Mouse (Mus musculus) kidney, postnatal 0 days (tissue): ENCODE measurements around the gene Irf2bp2. TPM values are rescaled to one million over a fixed set of nuclear protein-coding genes. Genes with fewer than 3 reads are reported as not detected.
"Not testable (repeated sequence)": the region's sequence is repeated elsewhere in the genome, so short reads cannot be mapped to it uniquely, and the experiment has no call there.

Experiments used
- ATAC-seq: fragments of 200-750 bp; cut with Nextera tagmentation; replicated peaks from 2 replicates; pipeline ENCODE4 v1.8.0; 2017; ENCODE audit warnings: low read depth, moderate number of reproducible peaks, moderate TSS enrichment, moderate library complexity; ENCODE audit not compliant: low FRiP score
- DNase-seq: peaks from one replicate; pipeline ENCODE4 v3.0.0-alpha.2; 2016; ENCODE audit warnings: low spot score
- H3K27ac ChIP-seq: fragments of 300-500 bp; sonication (generic); 2 replicates; pipeline ENCODE4 v1.5.1; 2014; ENCODE audit warnings: mild to moderate bottlenecking
- H3K27me3 ChIP-seq: fragments of 300-500 bp; sonication (generic); 2 replicates; pipeline ENCODE4 v1.6.1; 2014; ENCODE audit warnings: low read length, mixed read lengths; ENCODE audit not compliant: insufficient read depth
- H3K36me3 ChIP-seq: fragments of 300-500 bp; sonication (generic); 2 replicates; pipeline ENCODE4 v1.6.1; 2014; ENCODE audit warnings: low read length, mixed read lengths; ENCODE audit not compliant: insufficient read depth
- H3K4me1 ChIP-seq: fragments of 300-500 bp; sonication (generic); replicated peaks from 2 replicates; pipeline ENCODE4 v1.6.1; 2014; ENCODE audit warnings: antibody characterized with exemption, low read length, mixed read lengths; ENCODE audit not compliant: insufficient read depth
- H3K4me2 ChIP-seq: fragments of 300-500 bp; sonication (generic); 2 replicates; pipeline ENCODE4 v1.6.1; 2014; ENCODE audit warnings: mild to moderate bottlenecking, low read length, moderate library complexity, mixed read lengths
- H3K4me3 ChIP-seq: fragments of 300-500 bp; sonication (generic); replicated peaks from 2 replicates; pipeline ENCODE4 v1.5.1; 2014; ENCODE audit warnings: low read depth, low read length
- H3K9ac ChIP-seq: fragments of 300-500 bp; sonication (generic); 2 replicates; pipeline ENCODE4 v1.6.1; 2014; ENCODE audit warnings: low read depth, low read length
- H3K9me3 ChIP-seq: fragments of 300-500 bp; sonication (generic); replicated peaks from 2 replicates; pipeline ENCODE4 v1.6.1; 2016; ENCODE audit warnings: low read length, inconsistent platforms, mixed read lengths
- CTCF ChIP-seq: IDR thresholded peaks from 2 replicates; pipeline ENCODE4 v1.5.1; 2016; ENCODE audit warnings: antibody characterized with exemption, low read depth, mild to moderate bottlenecking, moderate library complexity
- WGBS: fragments of 180-500 bp; shearing (Covaris S2); extraction: QIAGEN DNeasy Blood & Tissue Kit; methylation state at CpG from one replicate; pipeline ENCODE4 v1.1.7; 2014; 5-methylcytosine and 5-hydroxymethylcytosine counted together
- polyA plus RNA-seq: library from polyadenylated mRNA; unstranded; fragments of >200 nt; fragmentation: Nextera tagmentation; extraction: Ambion mirVana; gene quantifications from 2 replicates; pipeline ENCODE4 v1.2.1, GENCODE M21; 2015

Irf2bp2 gene
- polyA plus RNA-seq, 1 experiment from 2014 or later: 15.6 TPM

DNA sequence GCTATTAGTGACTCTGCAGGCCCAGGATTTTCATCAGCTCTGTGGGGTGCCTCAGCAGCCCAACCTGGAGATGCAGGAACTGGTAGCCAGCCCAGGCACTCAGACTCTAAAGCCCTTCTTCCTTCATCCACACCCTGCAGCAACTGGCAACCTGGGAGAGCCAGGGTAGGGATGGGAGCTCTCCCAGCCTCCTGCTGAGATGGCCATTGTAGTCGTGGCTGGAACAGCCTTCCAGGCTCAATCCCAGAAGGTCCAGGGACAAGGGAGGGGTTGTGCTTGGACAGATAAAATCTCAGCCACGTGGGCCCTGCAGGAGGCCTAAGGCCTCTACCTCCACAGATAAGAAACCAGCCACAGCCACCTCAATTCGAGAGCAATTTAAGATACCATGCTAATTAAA lies 16.9 kb upstream of the Irf2bp2 start:
- Histone ChIP-seq H3K4me2 (no peak overlapping the region), H3K27ac (peak overlapping the region; percentile 42; the same call in 1 of the 2 replicates), H3K27me3 (no peaks in the 10 kb centered on the region), H3K4me3 (no peak overlapping the region), H3K4me1 (peaks cover 16% of the 10 kb centered on the region; the same call in 1 of the 2 replicates), H3K9me3 (no peaks in the 10 kb centered on the region), H3K36me3 (no peaks in the 10 kb centered on the region), H3K9ac (no peak overlapping the region)
- TF ChIP-seq CTCF: no peak
- ATAC-seq (no peak), DNase-seq (no peak)
- 18% methylated on average over 3 of the region's 3 CpGs for WGBS

DNA sequence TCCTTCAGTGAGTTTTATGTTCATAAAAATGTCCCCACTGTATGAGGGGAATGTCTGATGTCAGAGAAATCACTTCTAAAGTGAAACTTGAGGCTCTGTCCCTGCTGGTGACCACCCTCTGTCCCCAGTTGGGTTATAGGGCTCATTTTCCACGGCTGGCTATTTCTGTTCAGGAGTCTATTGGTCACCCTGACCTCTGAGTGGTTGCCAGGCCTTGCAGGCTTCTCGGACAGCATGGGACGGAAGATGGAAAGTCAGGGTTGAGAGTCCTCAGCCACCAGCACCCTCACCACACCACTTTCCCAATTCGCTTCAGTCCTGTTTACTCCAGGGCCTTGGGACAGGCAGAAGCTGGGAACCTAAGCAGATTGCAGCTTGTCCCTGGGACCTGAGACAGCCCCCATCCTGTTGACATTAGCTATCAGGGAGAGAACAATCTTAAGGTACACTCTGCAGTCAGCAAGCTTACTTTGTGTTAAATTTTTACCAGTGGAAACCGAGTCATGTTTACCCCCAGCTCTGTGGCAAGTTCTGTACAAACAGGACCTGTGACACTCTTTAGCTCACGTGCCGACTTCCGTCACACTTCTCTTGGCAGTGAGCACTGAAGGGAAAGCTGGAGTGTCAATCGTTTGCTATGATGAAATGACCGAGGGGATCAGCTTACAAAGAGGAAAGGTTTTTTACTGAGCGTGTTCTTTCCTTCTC lies 15.9 kb upstream of the Irf2bp2 start:
- no peak overlapping the region for H3K4me3 ChIP-seq
- 0 out of 2 replicates have a peak overlapping the region, but pooled peaks have one; percentile 6 for H3K27ac ChIP-seq
- no peak overlapping the region for H3K4me2 ChIP-seq
- H3K4me1 ChIP-seq: peaks cover 13% of the 10 kb centered on the region
- DNase-seq: no peak
- H3K9me3 ChIP-seq: no peaks in the 10 kb centered on the region
- no peak overlapping the region for H3K9ac ChIP-seq
- no peak for TF ChIP-seq CTCF
- no peaks in the 10 kb centered on the region for H3K27me3 ChIP-seq
- ATAC-seq: no peak
- H3K36me3 ChIP-seq: no peaks in the 10 kb centered on the region
- 81% methylated on average over 11 of the region's 11 CpGs for WGBS

DNA sequence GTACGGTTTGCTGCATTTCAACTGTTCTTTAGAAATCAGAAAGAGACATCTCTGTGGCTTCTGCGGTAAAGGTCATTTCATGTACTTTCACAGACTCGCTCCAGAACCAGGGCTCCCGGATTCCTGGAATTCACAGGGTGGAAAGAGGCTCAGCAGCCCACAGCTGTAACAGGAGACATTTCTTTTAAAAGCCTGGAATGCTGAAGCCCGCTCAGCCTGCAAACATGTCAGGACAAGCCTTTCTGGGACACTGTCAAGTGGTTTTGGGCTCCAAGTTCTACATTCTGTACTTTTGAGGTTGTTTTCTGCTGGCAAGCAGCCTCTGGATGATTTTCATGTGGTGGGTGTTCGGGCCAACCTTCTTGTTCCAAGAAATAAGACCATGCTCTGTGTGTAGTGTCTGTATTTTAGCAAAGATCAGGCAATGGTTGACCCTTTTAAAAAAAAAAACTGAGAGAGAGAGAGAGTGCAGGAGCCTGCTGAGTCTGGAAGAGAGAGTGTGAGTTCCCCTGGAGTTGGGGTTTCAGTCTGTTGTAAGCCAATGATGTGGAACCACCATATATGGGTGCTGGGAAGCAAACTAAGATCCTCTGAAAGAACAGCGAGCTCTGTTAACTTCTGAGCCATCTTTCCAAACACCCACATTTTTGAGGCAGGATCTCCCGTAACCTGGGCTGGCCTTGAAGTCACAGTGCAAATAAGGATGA lies 9.6 kb upstream of the Irf2bp2 start:
- Histone ChIP-seq H3K9me3 (no peaks in the 10 kb centered on the region), H3K9ac (no peak overlapping the region), H3K4me2 (no peak overlapping the region), H3K4me1 (peaks cover 32% of the 10 kb centered on the region), H3K27ac (peak overlapping the region; percentile 78), H3K27me3 (no peaks in the 10 kb centered on the region), H3K36me3 (no peaks in the 10 kb centered on the region), H3K4me3 (no peak overlapping the region)
- TF ChIP-seq CTCF: no peak
- peak; percentile 56; the same call in 1 of the 2 replicates for ATAC-seq
- peak; percentile 93 for DNase-seq
- 18% methylated on average over 8 of the region's 8 CpGs for WGBS

DNA sequence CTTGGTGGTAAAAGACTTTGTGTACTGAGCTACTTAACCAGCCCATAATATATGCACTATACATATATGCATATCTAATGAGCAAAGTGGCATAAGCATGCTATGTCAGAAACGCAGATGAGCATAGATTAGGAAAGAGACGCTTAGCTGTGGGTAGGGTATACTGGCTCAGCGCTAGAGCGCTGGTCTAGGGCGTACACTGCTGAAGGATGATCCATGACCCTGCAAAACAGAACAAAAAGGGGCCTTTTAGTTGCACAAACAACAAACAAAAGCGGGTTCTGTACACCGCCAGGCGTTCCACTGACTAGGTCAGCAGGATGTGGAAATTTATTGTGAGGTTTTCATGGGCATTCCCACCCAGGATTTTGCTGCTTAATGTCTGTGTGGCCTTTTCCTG lies 8.9 kb upstream of the Irf2bp2 start:
- no peaks in the 10 kb centered on the region for H3K36me3 ChIP-seq
- no peak; the same call in 1 of the 2 replicates for ATAC-seq
- 48% methylated on average over 8 of the region's 8 CpGs for WGBS
- H3K9me3 ChIP-seq: no peaks in the 10 kb centered on the region
- no peak for TF ChIP-seq CTCF
- no peak for DNase-seq
- no peak overlapping the region for H3K9ac ChIP-seq
- 0 out of 2 replicates have a peak overlapping the region, but pooled peaks have one; percentile 6 for H3K4me2 ChIP-seq
- H3K27me3 ChIP-seq: no peaks in the 10 kb centered on the region
- H3K27ac ChIP-seq: peak overlapping the region; percentile 78
- no peak overlapping the region for H3K4me3 ChIP-seq
- peaks cover 32% of the 10 kb centered on the region for H3K4me1 ChIP-seq

DNA sequence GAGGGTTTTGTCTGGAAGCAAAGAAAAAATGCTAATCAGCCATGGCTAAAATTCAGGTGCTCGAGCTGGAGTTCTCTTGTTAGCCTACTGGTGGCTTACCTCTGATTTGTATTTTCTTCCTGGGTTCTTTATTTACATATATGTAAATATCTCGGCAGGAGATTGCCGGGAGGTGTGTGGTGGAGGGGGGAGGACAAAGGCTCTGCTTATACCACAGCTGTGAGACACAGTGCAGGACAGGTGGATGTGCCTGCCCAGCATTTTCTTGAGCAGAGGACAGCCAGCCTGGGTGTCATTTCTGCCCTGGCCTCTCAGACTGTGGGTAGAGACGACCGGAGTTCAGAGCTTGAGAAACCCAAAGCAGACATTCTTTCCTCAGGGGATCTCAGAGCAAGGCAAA lies 7.5 kb upstream of the Irf2bp2 start:
- Histone ChIP-seq H3K4me2 (no peak overlapping the region), H3K27ac (peak overlapping the region; percentile 43), H3K27me3 (no peaks in the 10 kb centered on the region), H3K36me3 (no peaks in the 10 kb centered on the region), H3K4me1 (peaks cover 41% of the 10 kb centered on the region), H3K4me3 (no peak overlapping the region), H3K9me3 (no peaks in the 10 kb centered on the region), H3K9ac (no peak overlapping the region)
- WGBS: 49% methylated on average over 5 of the region's 5 CpGs
- ATAC-seq (no peak), DNase-seq (no peak)
- no peak for TF ChIP-seq CTCF

DNA sequence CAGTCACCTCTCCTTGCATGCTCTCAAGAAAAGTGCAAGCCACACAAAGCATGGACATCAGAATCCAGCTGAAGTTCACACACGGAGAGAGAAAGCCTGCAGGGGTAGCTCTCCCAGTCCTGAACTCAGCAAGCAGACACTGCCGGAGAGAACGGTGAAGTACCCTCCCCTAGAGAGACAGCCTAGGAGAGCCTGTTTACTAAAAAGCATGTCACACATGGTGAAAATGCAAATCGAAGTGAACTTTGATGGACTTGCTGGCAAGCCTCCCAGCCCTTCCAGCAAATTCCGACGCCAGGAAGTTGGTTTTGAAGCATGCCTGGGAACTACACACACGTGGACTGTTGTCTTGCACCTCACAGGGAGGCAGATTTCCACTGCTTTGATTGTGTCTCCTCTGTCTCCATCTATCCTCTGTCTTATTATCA lies 7.0 kb upstream of the Irf2bp2 start:
- WGBS: 10% methylated on average over 7 of the region's 7 CpGs
- DNase-seq: no peak
- no peaks in the 10 kb centered on the region for H3K36me3 ChIP-seq
- H3K9me3 ChIP-seq: no peaks in the 10 kb centered on the region
- H3K9ac ChIP-seq: no peak overlapping the region
- peak overlapping the region; percentile 58; the same call in 1 of the 2 replicates for H3K27ac ChIP-seq
- no peak for ATAC-seq
- no peak for TF ChIP-seq CTCF
- no peak overlapping the region for H3K4me2 ChIP-seq
- no peak overlapping the region for H3K4me3 ChIP-seq
- no peaks in the 10 kb centered on the region for H3K27me3 ChIP-seq
- H3K4me1 ChIP-seq: peaks cover 45% of the 10 kb centered on the region

DNA sequence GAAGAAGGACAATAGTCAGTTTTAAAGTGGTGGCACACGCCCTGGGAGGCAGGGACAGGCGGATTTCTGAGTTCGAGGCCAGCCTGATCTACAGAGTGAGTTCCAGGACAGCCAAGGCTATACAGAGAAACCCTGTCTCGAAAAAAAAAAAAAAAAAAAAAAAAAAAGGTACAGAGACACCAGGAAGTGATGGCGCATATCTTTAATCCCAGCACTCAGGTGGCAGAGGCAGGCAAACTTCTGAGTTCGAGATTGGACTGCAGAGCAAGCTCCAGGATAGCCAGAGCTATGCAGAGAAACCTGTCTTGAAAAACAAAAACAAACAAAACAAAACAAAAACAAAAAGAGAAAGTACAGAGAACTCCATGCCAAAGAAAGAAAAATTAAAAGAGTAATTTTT lies 6.6 kb upstream of the Irf2bp2 start:
- not testable (repeated sequence) for H3K4me3 ChIP-seq, H3K9me3 ChIP-seq, DNase-seq, H3K4me2 ChIP-seq, ATAC-seq, H3K9ac ChIP-seq, H3K36me3 ChIP-seq, H3K27me3 ChIP-seq
- WGBS: 90% methylated on average over 5 of the region's 6 CpGs
- peaks cover 45% of the 10 kb centered on the region for H3K4me1 ChIP-seq
- H3K27ac ChIP-seq: peak overlapping the region; percentile 58; the same call in 1 of the 2 replicates
